Mouse (Mus musculus) G1E-ER4 (cell line): ENCODE data around the gene Ptx4. TPM values are rescaled to one million over a fixed set of nuclear protein-coding genes. Genes with fewer than 3 reads are reported as not detected.

Experiments
- GATA1 ChIP-seq: IDR thresholded peaks from one replicate; pipeline ENCODE4 v1.8.0; 2012; ENCODE audit warnings: low read length, inconsistent platforms
- polyA plus RNA-seq: library from polyadenylated mRNA; stranded (reverse); fragments of >175 nt; gene quantifications from 2 replicates; pipeline ENCODE4 v1.2.3, GENCODE M21; 2012

Gene Ptx4
- polyA plus RNA-seq, 1 experiment: not detected

GRCm38 (mm10) chr17:25109578-25109977 is 11.0 kb upstream of the Ptx4 start:
- TF ChIP-seq GATA1: no peak

DNA sequence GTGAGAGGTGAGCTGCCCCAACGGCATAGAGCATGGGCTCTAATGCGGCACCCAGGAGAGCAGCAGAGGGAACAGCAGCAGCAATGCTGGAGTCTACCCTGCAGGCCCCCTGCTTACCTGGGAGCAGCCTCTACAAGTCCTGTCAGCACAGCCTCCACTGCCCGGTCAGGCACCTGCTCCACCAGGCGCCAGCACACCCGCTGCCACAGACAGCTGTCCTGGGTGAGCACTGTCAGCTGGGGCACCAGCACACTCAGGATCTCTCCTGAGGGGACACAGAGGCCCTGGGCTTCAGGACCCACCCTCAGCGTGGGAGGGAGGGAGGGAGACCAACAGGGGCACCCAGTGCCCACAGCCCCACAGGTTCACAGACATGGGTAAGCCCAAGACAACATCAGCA is 10.0 kb upstream of the Ptx4 start:
- TF ChIP-seq GATA1: no peak

GRCm38 (mm10) chr17:25111220-25111619 is 9.3 kb upstream of the Ptx4 start:
- no peak for TF ChIP-seq GATA1

GRCm38 (mm10) chr17:25111739-25112422 is 8.7 kb upstream of the Ptx4 start:
- TF ChIP-seq GATA1: no peak

GRCm38 (mm10) chr17:25112423-25112810 is 8.1 kb upstream of the Ptx4 start:
- no peak for TF ChIP-seq GATA1

- no peak for TF ChIP-seq GATA1
Measured at GRCm38 (mm10) chr17:25114908-25115645, 5.5 kb upstream of the Ptx4 start.

- no peak for TF ChIP-seq GATA1
Measured at GRCm38 (mm10) chr17:25115664-25116432, 4.7 kb upstream of the Ptx4 start, which contains the start of gene Telo2. Gene Telo2, minus strand, starts transcription at chr17:25115967.

GRCm38 (mm10) chr17:25117263-25117662 is 3.3 kb upstream of the Ptx4 start:
- no peak for TF ChIP-seq GATA1

- TF ChIP-seq GATA1: no peak
Measured at GRCm38 (mm10) chr17:25123979-25124378, 3.4 kb downstream of the Ptx4 start.

- TF ChIP-seq GATA1: no peak
Measured at GRCm38 (mm10) chr17:25127079-25127478, 6.5 kb downstream of the Ptx4 start.

DNA sequence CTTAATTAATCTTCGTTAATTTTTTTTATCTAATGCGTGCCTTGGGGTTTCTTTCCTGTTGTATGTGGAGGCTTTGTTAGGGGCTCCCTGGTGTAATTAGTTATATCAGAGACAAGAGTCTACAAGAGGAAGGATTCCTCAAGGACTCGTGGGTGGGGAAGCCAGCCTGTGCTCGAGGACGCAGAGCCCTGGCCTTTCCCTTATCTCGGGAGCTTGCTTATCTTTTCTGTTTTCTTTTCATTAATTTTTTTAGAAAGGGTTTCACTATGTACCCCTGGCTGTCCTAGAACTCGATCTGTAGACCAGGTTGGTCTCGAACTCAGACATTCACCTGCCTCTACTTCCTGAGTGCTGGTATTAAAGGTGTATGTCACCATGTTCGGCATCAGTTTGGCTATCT is 7.1 kb downstream of the Ptx4 start:
- no peak for TF ChIP-seq GATA1

DNA sequence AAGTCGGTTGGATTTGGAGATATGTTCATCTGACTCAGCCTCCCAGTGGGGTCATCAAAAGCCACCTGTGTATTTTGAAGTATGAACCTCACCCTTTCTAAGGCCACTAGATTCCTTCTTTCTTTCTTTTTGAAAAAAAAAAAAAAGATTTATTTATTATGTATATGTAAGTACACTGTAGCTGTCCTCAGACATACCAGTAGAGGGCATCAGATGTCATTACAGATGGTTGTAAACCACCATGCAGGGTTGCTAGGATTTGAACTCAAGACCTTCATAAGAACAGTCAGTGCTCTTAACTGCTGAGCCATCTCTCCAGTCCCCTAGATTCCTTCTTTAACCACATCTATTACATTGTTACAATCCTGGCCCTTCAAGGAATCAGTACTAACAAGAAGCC is 9.5 kb downstream of the Ptx4 start:
- no peak for TF ChIP-seq GATA1

DNA sequence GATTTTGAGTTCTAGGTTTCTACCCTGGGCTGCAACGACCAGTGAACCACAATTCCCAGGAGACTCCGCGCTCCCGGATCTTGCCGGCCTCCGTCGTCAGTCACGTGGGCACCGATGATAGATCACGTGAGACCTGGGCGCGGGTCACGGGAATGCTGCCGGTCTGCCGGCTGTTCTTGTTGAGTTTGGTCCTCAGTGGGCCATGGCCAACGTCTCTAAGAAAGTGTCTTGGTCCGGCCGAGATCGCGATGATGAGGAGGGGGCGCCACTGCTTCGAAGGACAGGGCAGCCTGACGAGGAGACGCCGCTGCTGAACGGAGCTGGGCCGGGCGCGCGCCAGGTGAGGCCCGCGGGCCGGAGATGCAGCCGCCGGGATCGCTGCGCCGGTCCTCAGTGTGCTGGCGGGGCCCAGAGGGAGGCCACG is 12.7 kb downstream of the Ptx4 start, which contains the start of gene Clcn7:
Clcn7 (plus strand) TSS at position 117 of the 424 bp plus-strand sequence.
- TF ChIP-seq GATA1: no peak

DNA sequence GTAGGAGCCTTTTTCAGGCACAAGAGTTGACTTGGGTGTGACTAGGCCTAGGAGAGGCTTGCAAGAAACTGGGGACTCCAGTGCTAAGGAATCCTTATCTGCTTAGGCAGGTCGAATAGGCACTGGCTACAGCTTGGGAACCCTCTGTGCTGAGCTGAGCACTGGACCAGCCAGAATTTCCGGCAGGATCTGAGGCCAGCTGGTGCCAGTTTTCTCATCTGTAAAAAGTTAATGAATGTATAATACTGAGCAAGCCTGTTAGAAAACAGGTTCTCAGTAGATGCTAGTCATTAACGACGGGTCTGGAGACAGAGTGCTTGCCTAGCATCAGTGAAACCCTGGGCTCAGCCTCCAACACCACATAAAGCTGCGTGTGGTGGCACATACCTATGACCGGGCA is 15.1 kb downstream of the Ptx4 start:
- TF ChIP-seq GATA1: no peak

- TF ChIP-seq GATA1: no peak
Measured at GRCm38 (mm10) chr17:25138803-25139202, 18.2 kb downstream of the Ptx4 start.

GRCm38 (mm10) chr17:25139960-25140359 is 19.4 kb downstream of the Ptx4 start:
- TF ChIP-seq GATA1: no peak
